7 mouse cellular contexts compared by ENCODE assay signal in the genomic region with DNA sequence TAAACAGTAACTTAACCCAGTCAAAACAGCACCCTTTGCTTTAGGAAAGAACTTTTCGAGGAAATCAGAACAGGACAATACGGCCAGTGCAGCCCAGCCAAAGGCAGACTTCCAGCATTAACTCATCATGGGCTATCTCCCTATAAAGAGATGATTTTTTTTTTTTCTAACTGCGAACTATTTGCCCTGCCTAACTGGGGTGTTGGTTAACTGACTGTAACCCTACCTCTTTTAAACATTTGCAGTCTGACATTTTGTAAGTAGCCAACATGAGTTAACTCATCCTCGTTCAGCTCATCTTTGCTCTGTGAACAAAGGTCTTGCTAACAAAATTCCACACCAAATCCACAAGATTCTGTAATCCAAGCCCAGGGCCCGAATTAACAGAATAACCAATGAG. TPM values are rescaled to one million over a fixed set of nuclear protein-coding genes. Genes with fewer than 3 reads are reported as not detected.
DNase-seq lines count a peak whose midpoint lies in the region; ATAC-seq and TF ChIP-seq lines count a peak whose summit lies in the region.

No protein-coding gene starts in this region.

- no peak for TF ChIP-seq CTCF in lung, adult 2 months (IDR thresholded peaks at IDR 0.05; ENCODE audit: insufficient read depth, low read length)

- H3K9ac ChIP-seq in forebrain, embryonic 15.5 days (replicated peaks): peak overlapping the region; percentile 92
- no peak overlapping the region for H3K9ac ChIP-seq in limb, embryonic 11.5 days (ENCODE audit: low read length)
- H3K9ac ChIP-seq in neural tube, embryonic 15.5 days (replicated peaks): 0 out of 2 replicates have a peak overlapping the region, but pooled peaks have one; percentile 95

- H3K4me3 ChIP-seq in lung, adult 2 months (replicated peaks; ENCODE audit: extremely low read depth, low read depth, low read length): peak overlapping the region; percentile 27
- H3K4me3 ChIP-seq in forebrain, embryonic 15.5 days: peak overlapping the region; percentile 86
- H3K4me3 ChIP-seq in limb, embryonic 11.5 days (ENCODE audit: low read depth, low read length): peak overlapping the region; percentile 80
- H3K4me3 ChIP-seq in neural tube, embryonic 15.5 days (replicated peaks): peak overlapping the region; percentile 87

- no peaks in the 10 kb centered on the region for H3K36me3 ChIP-seq in forebrain, embryonic 15.5 days
- no peaks in the 10 kb centered on the region for H3K36me3 ChIP-seq in limb, embryonic 11.5 days (ENCODE audit: control insufficient read depth, insufficient read depth, low read length)
- H3K36me3 ChIP-seq in neural tube, embryonic 15.5 days: peaks cover 10% of the 10 kb centered on the region

- TF ChIP-seq POLR2A in lung, adult 2 months (IDR thresholded peaks at IDR 0.05; ENCODE audit: borderline replicate concordance, extremely low read depth, low read depth, low read length): no peak

- ATAC-seq in forebrain, embryonic 15.5 days (replicated peaks): no peak
- ATAC-seq in limb, embryonic 11.5 days (ENCODE audit: insufficient number of reproducible peaks, low FRiP score, low TSS enrichment, low read depth): no peak
- ATAC-seq in neural tube, embryonic 15.5 days (ENCODE audit: low FRiP score): no peak

- H3K27me3 ChIP-seq in forebrain, embryonic 15.5 days: no peaks in the 10 kb centered on the region
- H3K27me3 ChIP-seq in limb, embryonic 11.5 days (ENCODE audit: control insufficient read depth, insufficient read depth, low read length): no peaks in the 10 kb centered on the region
- H3K27me3 ChIP-seq in neural tube, embryonic 15.5 days (replicated peaks): no peaks in the 10 kb centered on the region

- H3K4me1 ChIP-seq in lung, adult 2 months (ENCODE audit: control insufficient read depth, insufficient read depth, low read length): peaks cover 10% of the 10 kb centered on the region
- H3K4me1 ChIP-seq in forebrain, embryonic 15.5 days: peaks cover 29% of the 10 kb centered on the region
- peaks cover 16% of the 10 kb centered on the region for H3K4me1 ChIP-seq in limb, embryonic 11.5 days (ENCODE audit: control insufficient read depth, insufficient read depth, low read length)
- peaks cover 44% of the 10 kb centered on the region for H3K4me1 ChIP-seq in neural tube, embryonic 15.5 days

- DNase-seq in lung, adult 2 months: no peak
- DNase-seq in lung, adult 18-20 months: no peak
- DNase-seq in limb, embryonic 11.5 days (ENCODE audit: low spot score): peak; percentile 28
- no peak for DNase-seq in urinary bladder, postnatal 36 days (ENCODE audit: low spot score in 2 of 2)
- no peak for DNase-seq in frontal cortex, postnatal 10 days (ENCODE audit: low spot score in 2 of 2)

- no peaks in the 10 kb centered on the region for H3K9me3 ChIP-seq in forebrain, embryonic 15.5 days
- H3K9me3 ChIP-seq in limb, embryonic 11.5 days (ENCODE audit: control insufficient read depth, low read length): no peaks in the 10 kb centered on the region
- no peaks in the 10 kb centered on the region for H3K9me3 ChIP-seq in neural tube, embryonic 15.5 days (replicated peaks)

- no peak overlapping the region for H3K27ac ChIP-seq in forebrain, embryonic 15.5 days (replicated peaks)
- peak overlapping the region; percentile 49; the same call in 1 of the 2 replicates for H3K27ac ChIP-seq in limb, embryonic 11.5 days (replicated peaks; ENCODE audit: low read depth, low read length)
- H3K27ac ChIP-seq in neural tube, embryonic 15.5 days (replicated peaks): 0 out of 2 replicates have a peak overlapping the region, but pooled peaks have one; percentile 14

- 45% methylated on average over 5 of the region's 5 CpGs for WGBS in lung, adult 2 months
- 66% methylated on average over 5 of the region's 5 CpGs for WGBS in forebrain, embryonic 15.5 days
- WGBS in limb, embryonic 11.5 days: 27% methylated on average over 5 of the region's 5 CpGs
- 41% methylated on average over 5 of the region's 5 CpGs for WGBS in neural tube, embryonic 15.5 days

- H3K4me2 ChIP-seq in forebrain, embryonic 15.5 days (replicated peaks): peak overlapping the region; percentile 79
- H3K4me2 ChIP-seq in limb, embryonic 11.5 days (ENCODE audit: low read depth, severe bottlenecking): peak overlapping the region; percentile 43
- peak overlapping the region; percentile 72 for H3K4me2 ChIP-seq in neural tube, embryonic 15.5 days

RNA-seq across cellular contexts. Expression of a gene that starts 1.5 kb away (rescaled TPM):
- polyA plus RNA-seq in lung, adult 2 months (2012; rRNA removed): 40.9 and 50.1 TPM in 2 replicates
- 111 and 115 TPM in 2 replicates for polyA plus RNA-seq in forebrain, embryonic 15.5 days (2015; fragmentation: Nextera tagmentation; extraction: Ambion mirVana)
- 26.7 and 33.4 TPM in 2 replicates for polyA plus RNA-seq in limb, embryonic 11.5 days (2014; fragmentation: Nextera tagmentation; extraction: Ambion mirVana)
- 131 and 150 TPM in 2 replicates for polyA plus RNA-seq in neural tube, embryonic 15.5 days (2015; fragmentation: Nextera tagmentation; extraction: Ambion mirVana)

RNA-seq across cellular contexts. Expression of a gene that starts 59.8 kb away (rescaled TPM):
- polyA plus RNA-seq in lung, adult 2 months (2012; rRNA removed): 38.1 and 48.4 TPM in 2 replicates
- 11.0 and 11.2 TPM in 2 replicates for polyA plus RNA-seq in forebrain, embryonic 15.5 days (2015; fragmentation: Nextera tagmentation; extraction: Ambion mirVana)
- 29.3 and 31.5 TPM in 2 replicates for polyA plus RNA-seq in limb, embryonic 11.5 days (2014; fragmentation: Nextera tagmentation; extraction: Ambion mirVana)
- 7.4 and 12.9 TPM in 2 replicates for polyA plus RNA-seq in neural tube, embryonic 15.5 days (2015; fragmentation: Nextera tagmentation; extraction: Ambion mirVana)

Comparison
In these comparisons a context has a peak if more than half of its experiments do, and no peak if none do; other contexts are left out.
1. H3K4me3 ChIP-seq: peak in every context shown above with its lines; median percentile 87 in neural tube, embryonic 15.5 days; 86 in forebrain, embryonic 15.5 days; 80 in limb, embryonic 11.5 days; 27 in lung, adult 2 months.